Mouse (Mus musculus): Measurements from ENCODE around the gene Mfap2.

- TF ChIP-seq POLR2A (IDR thresholded peaks at IDR 0.05; ENCODE audit: extremely low read depth, insufficient read depth, low read length) (no peak), CTCF (IDR thresholded peaks at IDR 0.05; ENCODE audit: extremely low read depth, insufficient read depth, low read length) (peak; percentile 83)
These were observed 45.6 kb upstream of the Mfap2 start for GRCm38 (mm10) chr4:140964620-140965019.
